Mouse (Mus musculus): Measurements from ENCODE around the gene Lrp2. TPM values are rescaled to one million over a fixed set of nuclear protein-coding genes. Genes with fewer than 3 reads are reported as not detected.

Lrp2 gene
- total and polyA plus RNA-seq, 3 experiments = 0.01 TPM; not detected in 2

GRCm38 (mm10) chr2:69635064-69635701, 49.3 kb upstream of the Lrp2 start (continued):
- TF ChIP-seq POLR2AphosphoS2 (IDR thresholded peaks at IDR 0.05; ENCODE audit: low read length) = no peak
- TF ChIP-seq POLR2AphosphoS5 (IDR thresholded peaks at IDR 0.05; ENCODE audit: borderline replicate concordance, low read depth, low read length) = no peak
- TF ChIP-seq TCF12 (IDR thresholded peaks at IDR 0.05; ENCODE audit: low read depth, low read length) = no peak
- no peak for TF ChIP-seq MYB (IDR thresholded peaks at IDR 0.05; ENCODE audit: low read depth, low read length)
- no peak for TF ChIP-seq CHD2 (IDR thresholded peaks at IDR 0.05; ENCODE audit: low read length)
- TF ChIP-seq HCFC1 (IDR thresholded peaks at IDR 0.05; ENCODE audit: low read depth, low read length) = no peak
- TF ChIP-seq MAZ (IDR thresholded peaks at IDR 0.05; ENCODE audit: low read depth, low read length) = 0 out of 2 replicates have a peak, but pooled peaks have one; percentile 49
- no peak for TF ChIP-seq TBP (IDR thresholded peaks at IDR 0.05; ENCODE audit: low read depth, low read length)
- TF ChIP-seq MYC (IDR thresholded peaks at IDR 0.05; ENCODE audit: low read depth, low read length) = no peak
- no peak for TF ChIP-seq TAL1 (IDR thresholded peaks at IDR 0.05; ENCODE audit: low read length)
- no peak for TF ChIP-seq GABPA (IDR thresholded peaks at IDR 0.05; ENCODE audit: low read depth, low read length)
- no peak for TF ChIP-seq RCOR1 (IDR thresholded peaks at IDR 0.05; ENCODE audit: low read depth, low read length)
- peak; percentile 88 for TF ChIP-seq SIN3A (IDR thresholded peaks at IDR 0.05; ENCODE audit: low read length)
- TF ChIP-seq USF2 (IDR thresholded peaks at IDR 0.05; ENCODE audit: borderline replicate concordance in 1 of 2, insufficient read depth in 1 of 2, low read depth in 1 of 2, low read length in 2 of 2) = no peak
- peak; percentile 72 for TF ChIP-seq SMC3 (IDR thresholded peaks at IDR 0.05; ENCODE audit: low read depth, low read length)
- no peak for TF ChIP-seq MAFK (IDR thresholded peaks at IDR 0.05; ENCODE audit: borderline replicate concordance, low read depth, low read length)
- no peak for TF ChIP-seq POLR2A (IDR thresholded peaks at IDR 0.05; ENCODE audit: control insufficient read depth in 1 of 2, insufficient read depth in 1 of 2, low read depth in 1 of 2, low read length in 2 of 2, poor library complexity in 1 of 2)
- TF ChIP-seq GATA1 (IDR thresholded peaks at IDR 0.05; ENCODE audit: low read depth, low read length) = no peak
- no peak for TF ChIP-seq ETS1 (IDR thresholded peaks at IDR 0.05; ENCODE audit: low read depth, low read length)
- no peak for TF ChIP-seq NELFE (IDR thresholded peaks at IDR 0.05; ENCODE audit: low read depth, low read length)
- peak; percentile 75 for TF ChIP-seq ZC3H11A (IDR thresholded peaks at IDR 0.05; ENCODE audit: low read depth, low read length)
- no peak for TF ChIP-seq EP300 (IDR thresholded peaks at IDR 0.05; ENCODE audit: low read depth in 1 of 2, low read length in 2 of 2)

- H3K79me2 ChIP-seq (ENCODE audit: control insufficient read depth, insufficient read depth, low read length, poor library complexity) = no peaks in the 10 kb centered on the region
- no peak overlapping the region for H3K4me3 ChIP-seq (ENCODE audit: control insufficient read depth in 1 of 2, insufficient read depth in 1 of 2, low read depth in 2 of 2, low read length in 2 of 2)
- TF ChIP-seq BHLHE40 (IDR thresholded peaks at IDR 0.05; ENCODE audit: borderline replicate concordance, low read depth, low read length) = no peak
- no peak for TF ChIP-seq NRF1 (IDR thresholded peaks at IDR 0.05; ENCODE audit: insufficient read depth, low read depth, low read length, poor library complexity, severe bottlenecking)
- no peak for TF ChIP-seq SIN3A (IDR thresholded peaks at IDR 0.05; ENCODE audit: low read length)
- TF ChIP-seq NELFE (IDR thresholded peaks at IDR 0.05; ENCODE audit: low read depth, low read length) = no peak
- 0 out of 2 replicates have a peak, but pooled peaks have one; percentile 25 for TF ChIP-seq SMC3 (IDR thresholded peaks at IDR 0.05; ENCODE audit: low read depth, low read length)
- 0 out of 2 replicates have a peak, but pooled peaks have one; percentile 44 for TF ChIP-seq TBP (IDR thresholded peaks at IDR 0.05; ENCODE audit: low read depth, low read length)
- TF ChIP-seq KAT2A (conservative IDR thresholded peaks at IDR 0.05; ENCODE audit: low read depth, low read length) = no peak
- peak; percentile 32 to 53 (median 50) for TF ChIP-seq CTCF (IDR thresholded peaks at IDR 0.05 in 2 of 3, conservative IDR thresholded peaks at IDR 0.05 in 1 of 3; ENCODE audit: control insufficient read depth in 1 of 3, insufficient read depth in 1 of 3, low read depth in 2 of 3, low read length in 3 of 3, poor library complexity in 1 of 3, severe bottlenecking in 1 of 3)
- no peak for TF ChIP-seq CHD2 (IDR thresholded peaks at IDR 0.05; ENCODE audit: low read length)
- TF ChIP-seq ELF1 (IDR thresholded peaks at IDR 0.05; ENCODE audit: low read depth, low read length) = no peak
- H3K36me3 ChIP-seq (ENCODE audit: control insufficient read depth in 1 of 2, insufficient read depth in 2 of 2, low read length in 2 of 2) = no peaks in the 10 kb centered on the region
- no peaks in the 10 kb centered on the region for H3K9me3 ChIP-seq (replicated peaks; ENCODE audit: insufficient read depth, low read length)
- DNase-seq (ENCODE audit: low read depth, low spot score) = peak; percentile 52
- H3K9ac ChIP-seq (ENCODE audit: control insufficient read depth, low read depth, low read length, poor library complexity, severe bottlenecking) = no peak overlapping the region
- H3K27me3 ChIP-seq (ENCODE audit: control insufficient read depth in 1 of 2, insufficient read depth in 2 of 2, low read length in 2 of 2) = peaks cover 0 to 1% of the 10 kb centered on the region in 2 experiments; a peak in 2 of 4 replicates
- no peaks in the 10 kb centered on the region for H3K4me1 ChIP-seq (ENCODE audit: control insufficient read depth in 1 of 2, insufficient read depth in 2 of 2, low read length in 2 of 2)
- no peak overlapping the region for H3K27ac ChIP-seq (ENCODE audit: control insufficient read depth, low read depth, low read length)
These were observed 45.6 kb upstream of the Lrp2 start for GRCm38 (mm10) chr2:69631449-69631848.

All from MEL (cell line).